Mouse (Mus musculus) ES-Bruce4 (cell line): ENCODE results near the gene Erg. TPM values are rescaled to one million over a fixed set of nuclear protein-coding genes. Genes with fewer than 3 reads are reported as not detected.

ENCODE experiments used
- H3K27ac ChIP-seq: 2 replicates; pipeline ENCODE4 v1.5.1; 2012; ENCODE audit warnings: low read length, inconsistent platforms; ENCODE audit not compliant: insufficient read depth
- H3K27me3 ChIP-seq: 2 replicates; pipeline ENCODE4 v1.6.1; 2012; ENCODE audit warnings: mild to moderate bottlenecking, low read length, inconsistent platforms; ENCODE audit not compliant: control insufficient read depth, poor library complexity, insufficient read depth, severe bottlenecking
- H3K36me3 ChIP-seq: 2 replicates; pipeline ENCODE4 v1.6.1; 2012; ENCODE audit warnings: inconsistent platforms, mild to moderate bottlenecking, low read length, moderate library complexity; ENCODE audit not compliant: control insufficient read depth, poor library complexity, insufficient read depth, severe bottlenecking
- H3K4me1 ChIP-seq: one replicate; pipeline ENCODE4 v1.8.1; 2011; ENCODE audit warnings: low read length; ENCODE audit not compliant: control insufficient read depth, insufficient read depth
- H3K4me3 ChIP-seq: 2 replicates; pipeline ENCODE4 v1.5.1; 2011; ENCODE audit warnings: low read depth, mild to moderate bottlenecking, low read length
- H3K9ac ChIP-seq: 2 replicates; pipeline ENCODE4 v1.6.1; 2012; ENCODE audit warnings: low read depth, mild to moderate bottlenecking, inconsistent platforms; ENCODE audit not compliant: poor library complexity, severe bottlenecking
- H3K9me3 ChIP-seq: replicated peaks from 2 replicates; pipeline ENCODE4 v1.6.1; 2012; ENCODE audit warnings: mild to moderate bottlenecking, low read length, inconsistent platforms; ENCODE audit not compliant: control insufficient read depth, poor library complexity, insufficient read depth, severe bottlenecking
- CTCF ChIP-seq: IDR thresholded peaks from one replicate; pipeline ENCODE4 v1.8.1; 2011; ENCODE audit warnings: low read depth, low read length
- EP300 ChIP-seq: IDR thresholded peaks from 2 replicates; pipeline ENCODE4 v1.6.1; 2011; ENCODE audit warnings: low read depth, low read length; ENCODE audit not compliant: insufficient read depth
- POLR2A ChIP-seq: IDR thresholded peaks from one replicate; pipeline ENCODE4 v1.8.1; 2011; ENCODE audit warnings: low read length; ENCODE audit not compliant: insufficient read depth
- polyA plus RNA-seq: library from polyadenylated mRNA; stranded (reverse); fragments of >200 nt; gene quantifications from 2 replicates; pipeline ENCODE4 v1.2.4, GENCODE M21; 2011; ENCODE audit warnings: low read depth; ENCODE audit not compliant: missing spikeins, insufficient read depth, insufficient read length

The Erg gene
- polyA plus RNA-seq, 1 experiment = 0.28 TPM

DNA sequence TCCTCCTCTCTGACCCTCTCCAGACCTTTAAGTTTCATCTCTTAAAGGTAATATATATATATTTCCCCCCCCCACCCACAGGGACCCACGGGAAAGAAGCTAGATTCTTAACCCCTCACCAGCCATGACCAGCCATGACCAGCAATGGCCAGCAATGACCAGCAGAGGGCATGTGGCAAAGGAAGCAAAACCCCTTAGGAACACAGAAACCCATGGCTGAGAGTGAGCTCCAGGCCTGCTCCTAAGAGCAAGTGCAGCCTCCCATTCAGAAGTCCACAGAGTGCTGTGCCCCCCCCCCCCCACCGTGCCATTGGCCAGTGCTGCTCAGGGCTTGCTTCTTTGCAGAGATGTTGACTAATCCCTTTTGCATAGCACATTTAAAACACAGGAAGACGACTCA, 235.9 kb downstream of the Erg start:
- H3K4me3 ChIP-seq = no peak overlapping the region
- no peaks in the 10 kb centered on the region for H3K9me3 ChIP-seq
- H3K27ac ChIP-seq = no peak overlapping the region
- no peaks in the 10 kb centered on the region for H3K4me1 ChIP-seq
- no peaks in the 10 kb centered on the region for H3K36me3 ChIP-seq
- H3K27me3 ChIP-seq = no peaks in the 10 kb centered on the region
- no peak overlapping the region for H3K9ac ChIP-seq
- peak; percentile 60 for TF ChIP-seq CTCF
- no peak for TF ChIP-seq POLR2A
- TF ChIP-seq EP300 = no peak

- Histone ChIP-seq H3K27ac (no peak overlapping the region), H3K27me3 (no peaks in the 10 kb centered on the region), H3K36me3 (no peaks in the 10 kb centered on the region), H3K9ac (no peak overlapping the region), H3K4me3 (no peak overlapping the region), H3K9me3 (no peaks in the 10 kb centered on the region), H3K4me1 (no peaks in the 10 kb centered on the region)
- TF ChIP-seq EP300 (no peak), CTCF (no peak), POLR2A (no peak)
These were observed 236.6 kb downstream of the Erg start for GRCm38 (mm10) chr16:95349745-95350144.

GRCm38 (mm10) chr16:95349344-95349743, 237.0 kb downstream of the Erg start:
- H3K4me1 ChIP-seq = no peaks in the 10 kb centered on the region
- TF ChIP-seq POLR2A (no peak), CTCF (no peak), EP300 (no peak)
- H3K36me3 ChIP-seq = no peaks in the 10 kb centered on the region
- no peak overlapping the region for H3K4me3 ChIP-seq
- no peaks in the 10 kb centered on the region for H3K27me3 ChIP-seq
- no peak overlapping the region for H3K9ac ChIP-seq
- no peak overlapping the region for H3K27ac ChIP-seq
- no peaks in the 10 kb centered on the region for H3K9me3 ChIP-seq

DNA sequence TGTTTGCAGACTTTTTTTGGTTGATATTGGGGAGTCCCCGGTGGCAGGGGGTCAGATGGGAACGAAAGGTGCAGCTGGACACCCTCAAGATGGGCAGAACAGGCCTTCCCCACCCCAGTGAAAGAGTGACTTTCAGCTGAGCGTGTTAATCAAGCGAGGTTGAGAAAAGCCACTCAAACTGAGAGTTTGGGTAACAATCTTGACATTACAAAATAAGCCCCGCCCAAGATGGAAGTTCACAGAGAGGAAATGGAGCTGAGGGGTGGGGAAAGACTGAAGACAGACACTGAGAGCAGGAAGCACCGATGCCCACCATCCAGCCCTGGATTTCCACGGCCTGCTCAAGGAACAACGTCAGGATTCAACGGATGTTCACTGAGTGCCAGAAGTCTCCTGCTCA, 237.8 kb downstream of the Erg start:
- H3K9ac ChIP-seq = no peak overlapping the region
- TF ChIP-seq EP300 (no peak), POLR2A (no peak), CTCF (no peak)
- no peaks in the 10 kb centered on the region for H3K9me3 ChIP-seq
- H3K27ac ChIP-seq = no peak overlapping the region
- H3K36me3 ChIP-seq = no peaks in the 10 kb centered on the region
- H3K4me3 ChIP-seq = no peak overlapping the region
- no peaks in the 10 kb centered on the region for H3K4me1 ChIP-seq
- H3K27me3 ChIP-seq = no peaks in the 10 kb centered on the region

GRCm38 (mm10) chr16:95347202-95347601, 239.2 kb downstream of the Erg start:
- Histone ChIP-seq H3K27me3 (no peaks in the 10 kb centered on the region), H3K9ac (no peak overlapping the region), H3K4me1 (no peaks in the 10 kb centered on the region), H3K9me3 (no peaks in the 10 kb centered on the region), H3K4me3 (no peak overlapping the region), H3K36me3 (no peaks in the 10 kb centered on the region), H3K27ac (no peak overlapping the region)
- TF ChIP-seq POLR2A (no peak), CTCF (no peak), EP300 (no peak)

GRCm38 (mm10) chr16:95345882-95346281, 240.5 kb downstream of the Erg start:
- H3K4me3 ChIP-seq = no peak overlapping the region
- H3K4me1 ChIP-seq = no peaks in the 10 kb centered on the region
- TF ChIP-seq EP300 = no peak
- peak; percentile 65 for TF ChIP-seq CTCF
- no peaks in the 10 kb centered on the region for H3K27me3 ChIP-seq
- H3K9me3 ChIP-seq = no peaks in the 10 kb centered on the region
- no peak overlapping the region for H3K27ac ChIP-seq
- H3K36me3 ChIP-seq = no peaks in the 10 kb centered on the region
- H3K9ac ChIP-seq = no peak overlapping the region

- TF ChIP-seq POLR2A (no peak), CTCF (no peak), EP300 (no peak)
- no peaks in the 10 kb centered on the region for H3K4me1 ChIP-seq
These were observed 241.4 kb downstream of the Erg start for GRCm38 (mm10) chr16:95344961-95345360.

More at GRCm38 (mm10) chr16:95344961-95345360, 241.4 kb downstream of the Erg start:
- Histone ChIP-seq H3K9ac (no peak overlapping the region), H3K4me3 (no peak overlapping the region), H3K27me3 (no peaks in the 10 kb centered on the region), H3K9me3 (no peaks in the 10 kb centered on the region), H3K36me3 (no peaks in the 10 kb centered on the region), H3K27ac (no peak overlapping the region)
